Mouse (Mus musculus) erythroblast, embryonic 14.5 days (primary cell): Measurements from ENCODE around the gene Ankub1. TPM values are rescaled to one million over a fixed set of nuclear protein-coding genes. Genes with fewer than 3 reads are reported as not detected.

Experiments
- H3K27me3 ChIP-seq: 2 replicates; pipeline ENCODE4 v1.6.1; 2012; ENCODE audit warnings: inconsistent platforms; ENCODE audit not compliant: control insufficient read depth
- H3K36me3 ChIP-seq: 2 replicates; pipeline ENCODE4 v1.6.1; 2012; ENCODE audit warnings: mild to moderate bottlenecking, inconsistent platforms; ENCODE audit not compliant: control insufficient read depth
- H3K4me1 ChIP-seq: 2 replicates; pipeline ENCODE4 v1.6.1; 2012; ENCODE audit warnings: inconsistent platforms; ENCODE audit not compliant: control insufficient read depth
- H3K4me3 ChIP-seq: replicated peaks from 2 replicates; pipeline ENCODE3; 2012; ENCODE audit warnings: moderate library complexity, mild to moderate bottlenecking, inconsistent platforms
- H3K9me3 ChIP-seq: 2 replicates; pipeline ENCODE4 v1.6.1; 2012; ENCODE audit warnings: low read length, inconsistent platforms, mixed read lengths; ENCODE audit not compliant: control insufficient read depth
- GATA1 ChIP-seq: IDR thresholded peaks from 2 replicates; pipeline ENCODE4 v1.6.1; 2012; ENCODE audit warnings: low read length, inconsistent platforms, mixed read lengths
- TAL1 ChIP-seq: IDR thresholded peaks from 3 replicates; pipeline ENCODE4 v1.6.1; 2012; ENCODE audit warnings: low read length, inconsistent platforms, mixed read lengths
- polyA plus RNA-seq: library from polyadenylated mRNA; stranded (reverse); fragments of >175 nt; gene quantifications from 2 replicates; pipeline ENCODE4 v1.2.3, GENCODE M21; 2012

Gene Ankub1
- polyA plus RNA-seq, 1 experiment, result not detected

- Histone ChIP-seq H3K27me3 (no peaks in the 10 kb centered on the region), H3K4me1 (no peaks in the 10 kb centered on the region), H3K36me3 (no peaks in the 10 kb centered on the region), H3K9me3 (no peaks in the 10 kb centered on the region; the same call in 1 of the 2 replicates), H3K4me3 (no peak overlapping the region)
- TF ChIP-seq GATA1 (no peak), TAL1 (no peak)
These were observed 14.8 kb downstream of the Ankub1 start for GRCm38 (mm10) chr3:57677786-57678185.

GRCm38 (mm10) chr3:57674075-57674474 lies 18.5 kb downstream of the Ankub1 start:
- Histone ChIP-seq H3K4me1 (no peaks in the 10 kb centered on the region), H3K36me3 (no peaks in the 10 kb centered on the region), H3K4me3 (no peak overlapping the region), H3K9me3 (no peaks in the 10 kb centered on the region; the same call in 1 of the 2 replicates), H3K27me3 (no peaks in the 10 kb centered on the region)
- no peak for TF ChIP-seq GATA1
- TF ChIP-seq TAL1, result no peak

DNA sequence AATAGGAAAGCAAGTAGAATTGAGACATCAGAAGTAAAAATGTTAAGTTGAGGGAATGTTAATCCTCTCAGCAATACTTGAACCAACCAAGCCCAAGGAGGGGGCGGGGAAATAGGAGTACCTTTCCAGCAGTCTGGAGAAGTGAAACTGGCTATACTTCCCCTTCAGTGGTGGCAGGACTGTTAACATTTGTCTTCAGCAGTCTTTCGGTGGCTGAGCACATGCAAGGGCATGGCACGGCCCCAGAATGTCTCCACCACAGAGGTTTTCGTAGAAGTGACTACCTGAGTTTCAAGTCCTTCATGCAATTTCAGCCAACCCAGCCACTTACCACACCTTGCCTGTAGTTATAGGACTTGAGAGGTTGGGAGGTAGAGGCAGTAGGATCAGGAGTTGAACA lies 19.0 kb downstream of the Ankub1 start:
- Histone ChIP-seq H3K36me3 (no peaks in the 10 kb centered on the region), H3K4me3 (no peak overlapping the region), H3K27me3 (no peaks in the 10 kb centered on the region), H3K4me1 (no peaks in the 10 kb centered on the region), H3K9me3 (no peaks in the 10 kb centered on the region; the same call in 1 of the 2 replicates)
- TF ChIP-seq GATA1 (no peak), TAL1 (no peak)

DNA sequence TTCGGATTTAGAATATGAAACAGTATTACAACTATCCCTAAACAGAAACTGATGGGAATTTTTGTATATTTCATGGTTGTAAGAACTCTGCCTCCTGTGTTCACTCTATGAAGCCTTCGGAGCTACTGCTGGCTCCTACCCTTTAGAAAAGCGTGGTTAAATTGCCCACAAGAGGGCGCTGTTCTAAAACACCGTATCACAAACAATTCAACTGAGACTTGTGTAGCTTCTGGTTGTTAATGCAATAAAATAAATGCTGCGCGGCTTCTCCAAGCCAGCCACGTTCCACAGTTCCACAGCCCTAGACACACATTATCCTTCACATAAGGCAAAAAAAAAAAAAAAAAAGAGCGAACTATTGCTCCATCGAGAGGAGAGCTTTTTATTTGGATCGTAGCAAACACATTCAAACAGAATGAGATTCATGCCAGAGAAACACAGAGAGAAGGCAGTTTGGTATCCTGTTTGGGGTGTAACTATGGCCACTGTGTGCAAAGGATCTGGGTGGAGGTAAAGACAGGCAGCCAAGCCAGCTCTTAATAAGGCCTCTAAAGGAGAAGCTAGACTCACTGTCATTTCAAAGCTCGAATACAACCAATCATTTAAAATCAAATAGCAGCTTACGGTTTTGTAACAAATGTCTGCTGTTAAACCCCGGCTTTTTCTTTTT lies 25.4 kb downstream of the Ankub1 start:
- Histone ChIP-seq H3K36me3 (no peaks in the 10 kb centered on the region), H3K4me3 (no peak overlapping the region)

DNA sequence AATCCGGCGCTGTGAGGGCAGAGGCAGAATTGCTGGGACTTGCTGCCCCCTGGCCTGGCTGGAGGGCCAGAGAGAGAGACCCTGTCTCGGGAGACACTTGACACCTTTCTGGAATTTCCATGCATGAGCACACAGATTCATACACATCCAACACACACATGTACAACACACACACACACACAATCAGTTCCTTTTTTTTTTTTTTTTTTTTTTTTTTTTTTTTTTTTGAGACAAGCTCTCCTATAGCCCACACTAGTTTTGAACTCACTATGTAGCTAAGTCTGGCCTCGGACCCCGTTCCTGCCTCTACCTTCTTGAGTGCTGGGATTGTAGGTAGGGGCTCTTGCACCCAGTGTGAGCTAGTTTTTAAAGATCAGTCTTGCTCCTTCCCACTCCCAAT lies 26.7 kb downstream of the Ankub1 start:
- Histone ChIP-seq H3K4me1 (peaks cover 1% of the 10 kb centered on the region; the same call in 1 of the 2 replicates), H3K4me3 (no peak overlapping the region), H3K36me3 (no peaks in the 10 kb centered on the region), H3K9me3 (no peaks in the 10 kb centered on the region), H3K27me3 (no peaks in the 10 kb centered on the region)
- TF ChIP-seq TAL1, result no peak
- TF ChIP-seq GATA1, result no peak

More for the DNA sequence above, 25.4 kb downstream of the Ankub1 start:
- TF ChIP-seq GATA1, result no peak
- no peak for TF ChIP-seq TAL1
- H3K4me1 ChIP-seq, result peaks cover 1% of the 10 kb centered on the region; the same call in 1 of the 2 replicates
- H3K27me3 ChIP-seq, result no peaks in the 10 kb centered on the region
- H3K9me3 ChIP-seq, result no peaks in the 10 kb centered on the region

- Histone ChIP-seq H3K4me1 (peaks cover 1% of the 10 kb centered on the region; the same call in 1 of the 2 replicates), H3K9me3 (no peaks in the 10 kb centered on the region), H3K4me3 (no peak overlapping the region), H3K36me3 (no peaks in the 10 kb centered on the region), H3K27me3 (no peaks in the 10 kb centered on the region)
- TF ChIP-seq GATA1, result no peak
- no peak for TF ChIP-seq TAL1
These were observed 27.9 kb downstream of the Ankub1 start for GRCm38 (mm10) chr3:57664682-57665081.

DNA sequence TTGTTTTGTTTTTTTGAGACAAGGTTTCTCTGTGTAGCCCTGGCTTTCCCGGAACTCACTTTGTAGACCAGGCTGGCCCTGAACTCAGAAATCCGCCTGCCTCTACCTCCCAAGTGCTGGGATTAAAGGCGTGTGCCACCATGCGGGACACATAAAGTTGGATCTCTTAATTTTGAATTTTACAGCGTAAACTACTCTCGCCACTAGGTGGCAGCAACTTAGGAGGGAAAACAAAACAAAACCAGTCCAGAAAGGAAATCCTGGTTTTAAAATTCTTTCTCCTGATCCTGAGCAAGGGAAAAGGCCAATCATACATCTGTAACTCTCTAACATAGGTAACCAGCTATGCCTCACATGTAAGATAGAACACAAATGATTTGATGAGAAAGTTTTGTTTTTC lies 28.9 kb downstream of the Ankub1 start:
- TF ChIP-seq TAL1, result no peak
- no peak for TF ChIP-seq GATA1
- peaks cover 3% of the 10 kb centered on the region; the same call in 1 of the 2 replicates for H3K4me1 ChIP-seq
- H3K36me3 ChIP-seq, result no peaks in the 10 kb centered on the region
- no peaks in the 10 kb centered on the region for H3K27me3 ChIP-seq
- no peak overlapping the region for H3K4me3 ChIP-seq
- H3K9me3 ChIP-seq, result no peaks in the 10 kb centered on the region

DNA sequence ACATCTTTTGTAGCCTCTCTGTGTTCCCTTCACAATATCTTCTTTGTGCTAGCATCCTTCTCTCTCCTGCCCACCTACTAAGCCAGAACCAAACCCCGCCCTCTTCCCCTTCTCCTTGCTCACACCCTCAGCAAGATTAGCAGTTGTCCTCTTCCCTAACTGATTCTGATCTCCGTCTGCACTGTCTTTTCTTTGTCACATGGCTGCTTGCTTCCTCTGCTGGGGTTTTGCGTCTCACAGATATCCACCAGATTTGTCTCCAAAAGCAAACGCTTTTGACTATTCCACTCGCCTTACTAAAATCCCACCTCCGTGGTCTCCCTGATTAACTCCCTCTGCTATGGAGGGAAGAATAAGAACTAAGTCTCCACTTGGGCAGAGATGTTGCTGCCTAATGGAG lies 34.0 kb downstream of the Ankub1 start:
- Histone ChIP-seq H3K9me3 (no peaks in the 10 kb centered on the region), H3K4me1 (peaks cover 5% of the 10 kb centered on the region; the same call in 1 of the 2 replicates)
- TF ChIP-seq TAL1 (no peak), GATA1 (no peak)

DNA sequence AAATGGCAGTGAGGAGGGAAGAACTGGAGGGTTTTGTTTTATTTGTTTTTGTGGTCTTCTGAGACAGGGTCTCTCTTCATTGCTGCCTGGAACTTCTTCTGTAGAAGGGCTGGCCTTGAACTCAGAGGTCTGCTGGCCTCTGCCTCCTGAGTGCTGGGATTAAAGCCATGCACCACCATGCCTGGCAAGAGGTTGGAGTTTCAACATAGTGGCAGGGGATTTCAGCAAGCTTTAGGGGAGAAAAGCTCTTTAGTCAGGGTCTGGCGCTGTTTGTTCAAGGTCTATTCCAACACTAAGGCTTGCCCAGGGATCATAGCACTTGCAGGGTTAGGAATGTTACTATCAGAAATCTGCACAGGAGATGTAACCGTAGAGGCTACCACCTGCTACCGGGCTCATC lies 39.0 kb downstream of the Ankub1 start:
- no peaks in the 10 kb centered on the region for H3K9me3 ChIP-seq
- H3K4me1 ChIP-seq, result peaks cover 6% of the 10 kb centered on the region
- TF ChIP-seq GATA1 (no peak), TAL1 (no peak)
- H3K36me3 ChIP-seq, result no peaks in the 10 kb centered on the region
- H3K4me3 ChIP-seq, result no peak overlapping the region
- no peaks in the 10 kb centered on the region for H3K27me3 ChIP-seq

More for the DNA sequence above, 34.0 kb downstream of the Ankub1 start:
- no peak overlapping the region for H3K4me3 ChIP-seq
- H3K27me3 ChIP-seq, result no peaks in the 10 kb centered on the region
- no peaks in the 10 kb centered on the region for H3K36me3 ChIP-seq
